Mouse (Mus musculus) frontal cortex, postnatal 10 days (tissue): ENCODE data around the gene Med23.

Experiments used
- DNase-seq, 2 experiments: peaks; one replicate each; pipeline ENCODE4 v3.0.0; 2022; ENCODE audit warnings: low spot score in 2 of 2, mixed read lengths in 1 of 2

Gene Med23

GRCm38 (mm10) chr10:24961112-24961511 is 91.3 kb downstream of the Med23 start:
- no peak for DNase-seq

- DNase-seq = no peak
Observed at GRCm38 (mm10) chr10:24961889-24962288, 92.1 kb downstream of the Med23 start.
